ENCODE assay signal across 12 mouse cellular contexts in genomic region chr10:37779383-37780302, GRCm38 (mm10).
DNase-seq lines count a peak whose midpoint lies in the region; ATAC-seq lines count a peak whose summit lies in the region.
"Had no signal": no experiment of that assay in that cellular context is flagged by ENCODE, and none has a peak within 500 bp of the region (broad histone marks: within the 10 kb centered on the region; RNA-seq: fewer than 3 reads in every experiment).

No protein-coding gene starts in this region.

- H3K36me3 ChIP-seq in forebrain, embryonic 15.5 days = no peaks in the 10 kb centered on the region
- H3K36me3 ChIP-seq in midbrain, embryonic 14.5 days (ENCODE audit: control insufficient read depth, insufficient read depth, low read length) = no peaks in the 10 kb centered on the region
- H3K36me3 ChIP-seq: heart, embryonic 13.5 days had no signal

- no peak overlapping the region for H3K4me2 ChIP-seq in forebrain, embryonic 15.5 days (replicated peaks)
- H3K4me2 ChIP-seq in midbrain, embryonic 14.5 days (ENCODE audit: low read length) = no peak overlapping the region
- H3K4me2 ChIP-seq: heart, embryonic 13.5 days had no signal

- H3K4me3 ChIP-seq in forebrain, embryonic 15.5 days = no peak overlapping the region
- no peak overlapping the region for H3K4me3 ChIP-seq in midbrain, embryonic 14.5 days (replicated peaks; ENCODE audit: low read depth, low read length)
- H3K4me3 ChIP-seq: heart, embryonic 13.5 days had no signal

- 0 out of 2 replicates have a peak, but pooled peaks cover 2% of the 10 kb centered on the region for H3K4me1 ChIP-seq in forebrain, embryonic 15.5 days
- H3K4me1 ChIP-seq in midbrain, embryonic 14.5 days (ENCODE audit: control insufficient read depth, insufficient read depth, low read length) = no peaks in the 10 kb centered on the region
- H3K4me1 ChIP-seq: heart, embryonic 13.5 days had no signal

- H3K9me3 ChIP-seq in forebrain, embryonic 15.5 days = no peaks in the 10 kb centered on the region
- no peaks in the 10 kb centered on the region for H3K9me3 ChIP-seq in midbrain, embryonic 14.5 days (ENCODE audit: control insufficient read depth, low read length)
- H3K9me3 ChIP-seq: heart, embryonic 13.5 days had no signal

- WGBS in forebrain, embryonic 15.5 days = 71% methylated on average over 2 of the region's 2 CpGs
- 51% methylated on average over 2 of the region's 2 CpGs for WGBS in midbrain, embryonic 14.5 days

- H3K9ac ChIP-seq in forebrain, embryonic 15.5 days (replicated peaks) = no peak overlapping the region
- no peak overlapping the region for H3K9ac ChIP-seq in midbrain, embryonic 14.5 days (replicated peaks; ENCODE audit: low read length)
- H3K9ac ChIP-seq: heart, embryonic 13.5 days had no signal

- intact Hi-C loops in heart, postnatal 25 days (cut with DNase I) = no loop called here

- no peak overlapping the region for H3K27ac ChIP-seq in forebrain, embryonic 15.5 days (replicated peaks)
- H3K27ac ChIP-seq in midbrain, embryonic 14.5 days (replicated peaks; ENCODE audit: low read depth, low read length) = no peak overlapping the region
- H3K27ac ChIP-seq: heart, embryonic 13.5 days had no signal

- no peaks in the 10 kb centered on the region for H3K27me3 ChIP-seq in forebrain, embryonic 15.5 days
- H3K27me3 ChIP-seq in midbrain, embryonic 14.5 days (ENCODE audit: control insufficient read depth, insufficient read depth, low read length) = no peaks in the 10 kb centered on the region
- H3K27me3 ChIP-seq: heart, embryonic 13.5 days had no signal

- no peak for DNase-seq in frontal cortex, postnatal 25 days (ENCODE audit: low spot score in 2 of 2)
- DNase-seq in NIH3T3 (ENCODE audit: low read depth) = peak; percentile 9
- DNase-seq in midbrain, embryonic 14.5 days = peak; percentile 36
- DNase-seq in heart, postnatal 25 days (ENCODE audit: low spot score) = no peak
- no peak for DNase-seq in ovary, postnatal 10 days (ENCODE audit: low spot score)
- DNase-seq in cerebellum, adult 8-10 months = no peak
- DNase-seq: B cell, adult 2 months; lung, postnatal 36 days; right cerebral cortex, postnatal 14 days had no signal

- ATAC-seq in frontal cortex, adult (ENCODE audit: low TSS enrichment) = peak; percentile 96
- peak; percentile 70 for ATAC-seq in forebrain, embryonic 15.5 days (replicated peaks)
- no peak for ATAC-seq in midbrain, embryonic 14.5 days (ENCODE audit: low FRiP score, low TSS enrichment)

Comparison
In these comparisons a context has a peak if more than half of its experiments do, and no peak if none do; other contexts are left out.
1. DNase-seq: peak in NIH3T3 (single experiment) and midbrain, embryonic 14.5 days (single experiment); none in frontal cortex, postnatal 25 days (0 of 2), heart, postnatal 25 days (single experiment), ovary, postnatal 10 days (single experiment) and cerebellum, adult 8-10 months (single experiment).